Mouse (Mus musculus) CD4-positive helper T cell, adult 2 months (primary cell): ENCODE measurements around the gene Crxos.
"Not testable (repeated sequence)": the region's sequence is repeated elsewhere in the genome, so short reads cannot be mapped to it uniquely, and the experiment has no call there.

Source experiments
- DNase-seq: peaks from one replicate; pipeline ENCODE4 v3.0.0-alpha.2; 2012; ENCODE audit warnings: low read depth, missing footprints, low spot score

Crxos gene

GRCm38 (mm10) chr7:15882317-15882716 lies at the start of gene Crxos:
Crxos (plus strand) TSS chr7:15882617.
- no peak for DNase-seq

- no peak for DNase-seq
Observed at GRCm38 (mm10) chr7:15839578-15839977, 42.8 kb upstream of the Crxos start, which contains the start of gene Obox6. Obox6 (minus strand) TSS chr7:15839678.

DNA sequence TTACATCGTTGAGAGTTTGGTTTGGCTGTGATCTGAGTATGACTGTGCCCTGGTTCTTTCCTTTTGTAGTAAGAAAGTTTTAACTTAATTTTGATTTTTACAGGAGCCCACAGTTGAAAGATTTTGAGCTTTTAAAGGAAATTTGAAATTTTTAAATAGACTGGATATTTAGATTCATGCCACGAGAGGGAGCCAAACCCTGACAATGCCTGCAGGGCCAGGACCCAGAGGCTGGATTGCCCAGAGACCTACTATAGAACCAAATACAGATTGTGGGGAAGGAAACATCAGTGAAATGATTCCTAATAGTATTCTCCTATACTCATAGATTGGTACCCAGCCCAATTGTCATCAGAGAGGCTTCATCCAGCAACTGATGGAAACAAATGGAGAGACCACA lies 22.8 kb upstream of the Crxos start:
- no peak for DNase-seq

DNA sequence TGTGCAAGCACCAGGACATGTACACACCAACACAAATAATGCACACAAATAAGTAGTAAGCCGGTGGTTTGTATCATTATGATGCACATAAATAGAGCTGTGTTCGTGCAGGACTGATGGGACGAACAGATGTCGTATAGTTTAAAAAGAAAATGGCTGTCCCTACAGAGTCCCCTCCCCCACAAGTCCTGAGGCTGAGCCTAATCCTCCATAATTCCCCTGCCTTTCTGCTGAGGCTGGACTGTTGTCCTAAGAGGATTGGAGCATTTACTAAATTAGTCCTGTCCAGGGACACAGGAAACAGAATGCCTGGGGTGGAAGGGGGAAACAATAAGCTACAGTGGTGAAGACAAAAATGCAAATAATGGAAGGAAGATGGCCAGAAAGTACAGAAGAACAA lies 18.3 kb upstream of the Crxos start:
- DNase-seq, result no peak

DNA sequence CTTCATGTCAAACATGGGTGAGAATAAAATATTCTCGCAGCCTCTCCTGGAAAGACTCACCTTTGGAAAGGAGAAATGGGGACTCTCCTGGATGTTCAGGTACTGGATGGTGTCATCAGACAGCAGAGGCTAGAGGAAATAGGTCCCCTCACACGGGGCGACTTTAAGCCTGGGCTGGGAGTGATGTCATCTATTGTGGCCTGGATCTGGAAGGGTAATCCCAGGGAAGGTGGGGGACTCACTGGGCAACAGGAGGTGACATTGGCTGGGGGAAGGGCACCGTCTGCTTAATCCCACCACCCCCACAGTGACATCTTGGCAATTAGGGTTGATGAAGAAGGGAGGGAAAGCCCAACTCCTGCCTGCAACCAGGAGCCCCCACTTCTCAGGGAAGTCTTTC lies 2.7 kb upstream of the Crxos start, which contains the start of gene Crx:
Crx (minus strand) TSS at position 213 of the 400 bp plus-strand sequence.
- no peak for DNase-seq

DNA sequence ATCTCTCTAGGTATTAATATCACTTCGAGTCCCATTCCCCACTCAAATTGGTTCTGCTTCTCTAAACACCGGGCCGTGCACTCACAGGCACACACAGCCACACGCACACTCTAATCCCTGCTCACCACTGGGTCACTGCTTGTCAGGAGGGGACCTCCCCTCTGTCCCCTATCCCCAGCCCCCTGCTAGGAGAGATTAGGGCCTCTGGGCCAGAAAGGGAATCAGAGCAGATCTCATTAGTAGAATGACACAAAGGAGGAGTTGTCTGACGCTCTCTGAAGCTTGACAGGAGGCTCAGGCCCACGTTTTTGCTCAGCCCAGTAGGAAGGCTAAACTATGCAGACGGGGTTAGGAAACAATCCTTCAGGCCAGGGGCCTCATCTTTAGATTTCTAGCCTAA lies 1.0 kb upstream of the Crxos start:
- no peak for DNase-seq

- DNase-seq, result no peak
Observed at GRCm38 (mm10) chr7:15881831-15882230, 586 bp upstream of the Crxos start.

DNA sequence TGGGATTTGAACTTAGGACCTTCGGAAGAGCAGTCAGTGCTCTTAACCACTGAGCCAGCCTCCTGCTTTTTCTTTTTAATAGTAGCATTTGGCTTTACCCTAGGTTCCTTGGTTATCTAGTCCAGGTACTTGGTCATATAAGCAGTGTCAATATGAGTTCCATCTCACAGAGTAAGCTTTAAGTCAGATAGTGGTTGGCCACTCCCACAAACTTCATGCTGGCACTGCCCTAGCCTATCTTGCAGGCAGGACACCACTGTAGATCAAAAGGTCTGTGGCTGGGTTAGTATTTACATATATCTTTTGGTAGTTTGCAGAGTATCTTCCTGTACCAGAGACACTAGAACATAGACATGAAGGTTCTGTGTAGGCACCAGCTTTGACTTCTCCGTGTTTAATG lies 1.7 kb downstream of the Crxos start:
- DNase-seq, result no peak

DNA sequence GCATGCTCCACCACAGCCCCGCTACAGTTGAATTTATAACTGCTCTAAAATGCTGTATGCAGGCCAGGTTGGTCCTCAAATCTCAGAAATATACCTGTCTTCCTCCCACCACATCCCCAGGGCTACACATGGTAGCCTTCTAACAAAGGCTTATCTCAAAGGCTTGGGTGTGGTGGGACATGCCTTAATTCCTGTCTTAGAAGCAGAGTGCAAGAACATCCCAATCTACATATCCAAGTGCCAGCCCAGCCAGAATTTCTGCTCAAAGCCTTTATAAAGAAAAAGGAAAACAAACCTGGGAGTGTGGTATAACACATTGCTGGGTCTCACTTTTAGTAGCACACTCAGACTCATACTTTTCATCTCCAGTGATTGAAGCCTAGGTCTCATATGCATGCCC lies 11.8 kb downstream of the Crxos start:
- no peak for DNase-seq

DNA sequence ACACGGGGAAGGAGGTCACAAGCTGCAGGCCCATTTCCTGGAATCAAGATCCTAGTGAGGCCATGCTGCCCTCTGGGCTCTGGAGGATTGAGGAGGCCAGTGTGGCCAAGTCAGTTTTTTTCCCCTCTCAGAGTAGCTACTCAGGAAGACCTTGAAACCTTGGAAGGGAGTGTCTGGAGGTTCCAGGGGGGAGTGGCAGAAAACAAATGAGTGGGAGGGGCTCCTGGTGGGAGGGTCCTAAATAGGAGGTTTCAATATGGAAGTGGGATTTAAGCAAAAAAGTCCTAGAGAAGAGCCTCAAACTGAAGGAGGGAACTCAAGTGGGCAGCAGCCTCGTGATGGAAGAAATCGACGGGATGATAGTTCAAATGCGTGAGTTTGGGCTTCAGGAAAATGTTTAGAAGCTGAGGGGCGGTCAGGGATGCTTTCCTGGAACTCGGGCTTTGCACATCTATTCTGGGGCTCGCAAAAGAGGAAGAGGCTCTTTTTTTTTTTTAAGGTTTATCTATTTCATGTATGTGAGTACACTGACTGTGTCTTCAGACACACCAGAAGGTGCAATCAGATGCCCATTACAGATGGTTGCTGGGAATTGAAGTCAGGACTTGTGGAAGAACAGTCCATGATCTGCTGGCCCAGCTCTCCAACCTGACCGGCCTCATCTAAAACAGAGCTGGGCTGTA lies 19.1 kb downstream of the Crxos start:
- no peak for DNase-seq

GRCm38 (mm10) chr7:15905861-15906260 lies 23.4 kb downstream of the Crxos start:
- DNase-seq, result no peak

DNA sequence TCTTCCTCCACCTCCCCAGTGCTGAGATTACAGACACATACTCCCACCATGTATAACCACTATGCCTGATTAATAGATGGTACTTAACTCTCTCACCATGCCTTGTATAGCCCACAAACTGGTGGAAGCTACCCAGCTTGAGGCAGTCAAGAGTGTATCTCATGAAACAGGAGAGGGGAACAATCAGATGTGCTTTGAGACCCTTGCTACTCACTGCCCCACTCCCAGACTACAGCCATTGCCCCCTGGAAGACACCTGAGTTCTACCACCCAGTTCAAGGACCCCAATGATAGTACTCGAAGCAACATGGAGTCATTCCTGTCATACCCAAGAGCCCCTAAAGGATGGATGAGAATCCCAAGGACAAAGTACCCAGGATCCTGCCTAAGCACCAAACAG lies 24.2 kb downstream of the Crxos start:
- DNase-seq, result no peak

- no peak for DNase-seq
Observed at GRCm38 (mm10) chr7:15907971-15908590, 25.7 kb downstream of the Crxos start.

GRCm38 (mm10) chr7:15910521-15910920 lies 28.1 kb downstream of the Crxos start:
- no peak for DNase-seq

- DNase-seq, result peak; percentile 72
Observed at GRCm38 (mm10) chr7:15912183-15912582, 29.8 kb downstream of the Crxos start.

GRCm38 (mm10) chr7:15914252-15914651 lies 31.8 kb downstream of the Crxos start:
- DNase-seq, result peak; percentile 60

DNA sequence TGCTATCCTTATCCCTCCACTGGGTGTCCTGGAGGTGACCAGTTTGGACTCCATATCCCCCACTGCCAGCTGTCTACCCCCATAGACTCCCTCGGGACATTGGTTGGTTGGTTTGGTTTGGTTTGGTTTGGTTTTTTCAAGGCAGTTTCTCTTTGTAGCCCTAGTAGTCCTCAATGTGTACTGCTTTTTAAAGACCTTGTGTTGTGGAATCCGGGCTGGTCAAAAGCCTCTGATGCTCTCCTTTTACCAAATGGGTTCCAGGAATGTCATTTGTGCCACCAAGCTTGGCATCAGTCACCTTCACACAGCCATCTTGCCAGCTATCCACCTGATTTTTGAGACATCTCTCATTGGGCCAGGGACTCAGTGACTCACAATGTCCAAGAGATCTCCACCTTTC lies 32.3 kb downstream of the Crxos start:
- no peak for DNase-seq

DNA sequence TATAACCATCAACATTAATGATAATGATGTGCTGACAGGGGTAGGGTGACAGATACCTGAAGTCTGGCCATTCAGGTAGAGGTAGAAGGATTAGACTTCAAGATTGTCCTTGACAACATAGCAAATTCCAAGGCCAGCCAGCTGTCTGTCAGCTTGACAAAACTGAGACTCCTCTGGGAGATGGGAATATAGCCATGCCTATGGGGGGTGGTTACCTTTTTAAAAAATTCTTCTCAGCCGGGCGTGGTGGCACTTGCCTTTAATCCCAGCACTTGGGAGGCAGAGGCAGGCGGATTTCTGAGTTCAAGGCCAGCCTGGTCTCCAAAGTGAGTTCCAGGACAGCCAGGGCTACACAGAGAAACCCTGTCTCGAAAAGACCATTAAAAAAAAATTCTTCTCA lies 33.3 kb downstream of the Crxos start:
- DNase-seq, result not testable (repeated sequence)

DNA sequence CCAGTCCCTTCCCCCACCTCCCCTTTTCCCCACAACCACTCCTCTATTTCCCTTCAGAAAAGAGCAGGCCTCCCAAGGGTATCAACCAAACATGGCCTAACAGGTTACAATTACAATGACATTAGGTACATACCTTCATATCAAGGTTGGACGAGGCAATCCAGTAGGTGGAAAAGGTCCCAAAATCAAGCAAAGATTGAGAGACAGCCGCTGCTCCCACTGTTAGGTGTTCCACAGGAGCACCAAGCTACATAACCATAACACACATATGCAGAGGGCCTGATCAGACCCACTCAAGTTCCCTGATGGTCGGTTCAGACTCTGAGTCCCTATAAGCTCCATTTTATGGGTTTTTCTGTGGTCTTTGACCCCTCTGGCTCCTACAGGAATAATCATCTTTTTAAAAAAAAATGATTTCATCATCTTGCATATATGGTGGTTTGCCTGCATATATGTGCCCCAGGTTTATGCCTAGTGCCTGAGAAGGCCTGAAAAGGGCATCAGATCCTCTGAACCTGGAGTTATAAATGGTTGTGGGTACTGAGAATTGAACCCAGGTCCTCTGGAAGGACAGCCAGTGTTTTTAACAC lies 33.8 kb downstream of the Crxos start:
- no peak for DNase-seq

GRCm38 (mm10) chr7:15916996-15917395 lies 34.6 kb downstream of the Crxos start:
- no peak for DNase-seq

DNA sequence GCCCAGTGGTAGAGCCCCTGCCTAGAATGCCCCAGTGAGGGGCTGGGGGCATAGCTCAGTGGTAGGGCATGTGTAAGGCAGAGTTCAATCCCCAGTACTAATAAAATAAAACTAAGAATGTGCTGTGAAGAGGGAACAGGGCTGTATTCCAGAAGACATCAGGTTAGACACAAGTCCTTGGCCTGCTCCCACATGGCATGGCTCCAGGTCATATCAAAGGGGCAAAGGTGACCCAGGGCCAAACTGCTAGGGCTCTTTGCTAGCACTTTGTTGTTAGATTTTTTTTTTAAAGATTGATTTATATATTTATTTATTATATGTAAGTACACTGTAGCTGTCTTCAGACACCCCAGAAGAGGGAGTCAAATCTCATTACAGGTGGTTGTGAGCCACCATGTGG lies 36.0 kb downstream of the Crxos start:
- DNase-seq, result no peak

DNA sequence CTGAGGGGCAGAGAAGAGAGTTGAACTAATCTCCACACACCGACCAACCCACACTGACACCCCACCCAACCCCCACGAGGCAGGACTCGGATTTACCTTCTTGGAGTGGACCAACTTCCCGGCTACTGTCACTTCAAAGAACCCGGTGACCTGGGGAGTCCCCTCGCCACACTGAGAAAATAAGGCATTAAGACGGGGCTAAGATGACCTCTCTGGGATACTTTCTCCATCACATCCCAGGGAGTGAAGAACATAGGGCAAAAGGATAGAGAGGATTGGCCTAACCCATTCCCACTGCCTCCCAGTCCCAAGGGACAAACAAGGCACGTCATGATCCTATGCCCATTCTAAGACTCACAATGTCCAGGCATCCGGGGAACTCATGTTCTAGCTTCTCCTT lies 37.5 kb downstream of the Crxos start:
- DNase-seq, result no peak

GRCm38 (mm10) chr7:15920645-15921190 lies 38.3 kb downstream of the Crxos start:
- no peak for DNase-seq
